Mouse (Mus musculus): Measurements from ENCODE around the gene Ctrb1.
"Not testable (repeated sequence)": the region's sequence is repeated elsewhere in the genome, so short reads cannot be mapped to it uniquely, and the experiment has no call there.

Ctrb1 gene

GRCm38 (mm10) chr8:111681153-111681552, 9.7 kb downstream of the Ctrb1 start:
- no peak for DNase-seq (ENCODE audit: low spot score)

- DNase-seq (ENCODE audit: low spot score): peak; percentile 36
Measured at GRCm38 (mm10) chr8:111680423-111681028, 10.3 kb downstream of the Ctrb1 start.

DNA sequence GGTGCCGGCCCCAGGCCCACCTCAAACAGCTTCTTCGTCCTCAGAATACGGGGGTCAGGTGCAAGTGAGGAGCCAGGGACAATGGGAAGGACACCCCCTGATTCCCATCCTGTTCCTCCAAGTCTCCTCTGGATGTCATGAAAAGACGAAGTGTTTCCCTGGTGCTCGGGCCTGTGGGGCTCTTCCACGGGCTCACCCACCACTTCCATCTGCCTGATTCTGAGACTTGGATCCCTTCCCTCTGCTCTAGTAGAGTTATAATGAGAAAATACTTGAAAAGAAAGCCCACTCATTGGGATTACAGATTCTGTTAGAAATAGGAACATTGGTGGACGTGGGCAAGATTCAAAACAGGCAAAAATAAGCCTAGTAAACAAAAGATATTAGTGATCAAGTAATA, 12.0 kb downstream of the Ctrb1 start:
- DNase-seq (ENCODE audit: low spot score): no peak

GRCm38 (mm10) chr8:111678111-111678510, 12.7 kb downstream of the Ctrb1 start:
- DNase-seq (ENCODE audit: low spot score): peak; percentile 86

GRCm38 (mm10) chr8:111676237-111676636, 14.6 kb downstream of the Ctrb1 start:
- no peak for DNase-seq (ENCODE audit: low spot score)

DNA sequence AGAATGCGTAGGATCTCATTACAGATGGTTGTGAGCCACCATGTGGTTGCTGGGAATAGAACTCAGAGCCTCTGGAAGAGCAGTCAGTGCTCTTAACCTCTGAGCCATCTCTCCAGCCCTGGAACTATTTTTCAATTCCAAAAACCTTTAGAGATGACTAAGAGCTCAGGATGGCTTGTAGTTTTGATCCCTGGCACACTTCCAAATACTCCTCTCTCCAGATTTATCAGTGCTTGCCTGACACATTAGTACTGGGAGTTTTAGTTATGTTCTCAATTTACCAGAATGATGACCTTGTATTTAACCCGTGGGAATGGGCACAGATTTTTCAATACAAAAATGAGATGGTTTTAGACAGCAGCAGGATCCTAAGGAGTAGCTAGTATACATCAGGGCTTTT, 24.1 kb downstream of the Ctrb1 start:
- DNase-seq (ENCODE audit: low spot score): no peak

DNA sequence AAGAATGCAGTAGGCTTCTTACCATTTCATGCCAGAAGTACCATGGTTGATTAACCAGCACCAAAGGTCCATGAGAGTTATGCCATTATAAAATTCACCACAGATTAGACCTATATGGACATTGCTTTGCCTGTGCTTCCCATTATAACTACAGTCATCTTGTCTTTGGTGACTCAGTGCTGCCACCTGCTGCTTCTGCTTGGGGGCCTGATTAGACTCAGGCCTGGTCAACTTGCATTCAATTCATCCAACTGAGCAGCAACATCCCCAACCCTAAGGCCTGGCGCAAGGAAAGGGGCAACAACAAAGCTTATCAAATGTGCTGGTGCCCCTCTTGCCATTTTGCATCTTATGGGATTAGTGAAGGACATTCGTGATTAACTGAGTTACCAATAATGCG, 28.3 kb downstream of the Ctrb1 start:
- peak; percentile 74 for DNase-seq (ENCODE audit: low spot score)

- DNase-seq (ENCODE audit: low spot score): no peak
Measured at GRCm38 (mm10) chr8:111658819-111659423, 31.9 kb downstream of the Ctrb1 start.

DNA sequence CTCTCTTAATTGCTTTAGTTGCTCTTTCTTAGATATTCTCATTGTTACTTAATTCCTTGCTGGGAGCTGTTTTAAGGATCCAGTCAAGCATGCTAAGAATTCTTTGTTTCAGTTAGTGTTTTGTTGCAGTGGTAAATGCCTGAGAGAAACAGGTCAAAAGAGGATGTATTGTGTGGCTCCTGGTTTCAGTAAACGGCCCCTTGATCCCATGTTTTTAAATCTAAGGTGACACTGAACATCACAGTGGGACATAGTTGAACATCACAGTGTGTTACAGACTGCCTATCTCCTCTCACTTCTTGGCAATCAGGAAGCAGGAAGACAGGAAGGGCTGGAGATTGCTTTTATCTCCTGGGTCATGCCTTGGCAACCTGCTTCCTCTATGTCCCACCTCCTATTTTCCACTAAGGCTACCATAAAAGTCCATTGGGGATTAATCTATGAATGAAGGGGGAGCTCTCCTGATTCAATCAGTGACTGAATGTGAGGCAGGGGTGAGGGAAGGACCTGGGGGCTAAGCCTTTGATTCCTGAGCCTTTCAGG, 33.4 kb downstream of the Ctrb1 start:
- no peak for DNase-seq (ENCODE audit: low spot score)

GRCm38 (mm10) chr8:111653524-111653923, 37.3 kb downstream of the Ctrb1 start:
- DNase-seq (ENCODE audit: low spot score): no peak

GRCm38 (mm10) chr8:111650651-111651050, 40.2 kb downstream of the Ctrb1 start:
- no peak for DNase-seq (ENCODE audit: low spot score)

DNA sequence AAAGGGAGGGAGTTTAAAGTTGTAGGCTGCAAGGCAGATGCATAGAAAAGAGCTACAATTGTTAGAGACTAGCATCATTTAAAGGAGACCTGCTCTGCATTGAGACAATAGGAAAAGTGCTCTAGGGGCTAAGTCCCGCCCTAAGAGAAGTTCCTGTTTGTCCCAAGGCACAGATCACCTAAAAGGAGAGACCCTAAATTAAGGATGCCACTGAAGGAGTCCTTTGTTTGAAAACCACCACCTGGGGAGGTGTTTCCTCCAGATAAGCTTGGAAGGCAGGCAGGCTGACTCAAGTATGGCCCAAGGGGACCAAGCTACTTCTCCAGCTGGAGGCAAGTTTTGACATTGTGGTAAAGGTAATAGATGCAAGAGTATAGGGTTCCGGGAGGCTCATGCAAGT, 42.0 kb downstream of the Ctrb1 start:
- no peak for DNase-seq (ENCODE audit: low spot score)

DNA sequence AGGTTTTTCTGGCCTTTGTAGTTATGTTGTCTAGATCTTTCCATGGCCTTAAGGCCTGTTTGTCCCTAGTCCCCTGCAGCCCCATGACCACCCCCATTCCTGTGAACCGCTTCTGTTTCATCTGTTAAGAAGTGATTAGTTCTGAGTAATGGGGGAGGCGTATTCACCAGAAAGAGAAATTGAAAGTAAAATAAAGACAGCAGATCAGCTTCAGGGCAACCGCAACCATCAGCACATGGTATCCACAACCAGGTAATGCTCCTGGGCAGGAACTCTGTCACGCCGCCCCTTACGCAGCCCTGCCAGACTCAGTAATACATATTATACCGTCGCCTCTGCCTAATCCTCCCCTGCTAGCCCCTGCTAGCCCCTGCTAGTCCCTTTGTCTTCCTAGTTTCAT, 45.1 kb downstream of the Ctrb1 start:
- no peak for DNase-seq (ENCODE audit: low spot score)

DNA sequence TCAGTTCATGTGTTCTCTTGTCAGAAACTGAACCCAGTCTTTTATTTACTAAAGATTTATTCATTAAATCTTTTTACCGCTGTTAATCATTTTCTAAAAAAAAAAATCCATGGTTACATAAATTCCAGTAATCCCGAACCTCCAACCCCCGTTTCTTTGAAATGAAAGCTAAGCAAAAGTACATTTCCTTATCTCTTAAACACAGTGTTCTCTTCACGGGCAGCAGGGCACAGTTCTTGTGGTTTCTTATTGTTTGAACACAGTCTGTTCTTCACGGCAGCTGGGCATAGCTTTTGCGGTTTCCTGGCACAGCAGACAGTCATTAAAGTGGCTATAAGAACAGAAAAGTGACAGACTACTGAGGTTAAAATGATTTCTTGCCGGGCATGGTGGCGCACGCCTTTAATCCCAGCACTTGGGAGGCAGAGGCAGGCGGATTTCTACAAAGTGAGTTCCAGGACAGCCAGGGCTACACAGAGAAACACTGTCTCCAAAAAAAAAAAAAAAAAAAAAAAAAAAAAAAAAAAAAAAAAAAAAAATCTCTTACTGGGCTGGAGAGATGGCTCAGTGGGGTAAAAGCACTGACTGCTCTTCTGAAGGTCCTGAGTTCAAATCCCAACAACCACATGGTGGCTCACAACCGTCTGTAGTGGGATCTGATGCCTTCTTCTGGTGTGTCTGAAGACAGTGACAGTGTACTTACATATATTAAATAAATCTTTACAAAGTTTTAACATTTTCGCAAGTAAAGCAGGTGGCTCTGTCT, 46.3 kb downstream of the Ctrb1 start:
- DNase-seq (ENCODE audit: low spot score): not testable (repeated sequence)

DNA sequence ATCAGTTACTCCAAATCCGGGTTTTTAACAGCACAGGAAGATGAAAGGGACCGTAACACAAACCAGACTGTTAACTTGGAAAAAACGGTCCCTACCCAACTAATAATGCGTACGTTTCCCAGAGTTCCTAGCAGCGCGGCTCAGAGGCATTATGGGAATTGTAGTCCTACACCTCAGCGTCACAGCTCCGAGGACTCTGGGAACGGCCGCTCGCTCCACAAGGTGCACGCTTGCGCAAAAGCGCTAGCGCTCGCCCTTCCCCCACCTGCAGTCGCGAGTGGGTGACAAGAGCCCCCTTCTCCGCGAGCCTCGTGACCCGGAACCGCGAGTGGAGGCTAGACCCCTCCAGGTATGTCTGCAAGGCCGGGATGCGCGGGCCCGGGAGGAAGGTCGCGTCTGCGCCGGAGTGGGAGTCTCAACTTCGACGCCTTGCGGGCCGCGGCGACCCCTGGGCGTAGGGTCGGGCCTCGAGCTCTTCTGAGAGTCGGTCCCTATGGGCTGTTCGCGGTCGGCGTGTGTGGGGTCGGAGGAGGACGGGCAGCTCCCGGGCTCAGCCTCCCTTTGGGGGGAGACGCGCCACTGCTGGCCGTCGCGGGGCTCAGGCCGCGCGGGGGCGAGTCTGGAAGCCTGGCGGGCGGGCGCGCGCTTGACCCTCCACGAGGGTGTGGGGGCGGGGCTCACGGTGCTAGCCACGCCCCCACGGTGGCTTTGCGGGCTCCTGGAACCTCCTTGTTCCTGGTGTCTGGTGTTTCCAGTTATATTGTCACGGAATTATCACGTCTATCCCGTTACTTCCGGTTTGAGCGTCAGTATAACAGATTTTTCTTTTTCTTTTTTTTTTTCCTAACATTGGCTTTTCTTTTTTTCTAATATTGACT, 47.3 kb downstream of the Ctrb1 start, which contains the start of gene Zfp1:
Zfp1 (plus strand) TSS at position 138 of the 878 bp plus-strand sequence.
- peak; percentile 97 for DNase-seq (ENCODE audit: low spot score)

- DNase-seq (ENCODE audit: low spot score): no peak
Measured at GRCm38 (mm10) chr8:111642939-111643263, 47.9 kb downstream of the Ctrb1 start.

DNA sequence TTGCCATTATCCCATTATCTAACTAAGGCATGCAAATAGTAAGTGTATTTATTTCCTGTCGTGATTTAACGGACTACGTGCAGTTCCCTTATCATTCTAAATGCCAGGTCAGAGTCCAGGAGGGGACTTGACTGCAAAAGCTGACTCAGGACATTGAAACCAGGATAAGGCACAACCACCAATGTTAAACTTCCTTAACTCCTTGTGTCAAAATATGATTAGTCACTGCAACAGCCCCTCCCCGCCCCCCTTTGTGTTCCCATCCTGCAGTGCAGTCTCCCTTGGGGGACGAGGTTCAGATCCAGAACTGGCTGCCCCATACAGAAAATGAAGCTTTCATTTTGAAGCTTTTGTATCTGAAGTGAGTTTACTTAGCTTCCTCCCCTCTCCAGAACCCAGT, 48.3 kb downstream of the Ctrb1 start:
- DNase-seq (ENCODE audit: low spot score): no peak

DNA sequence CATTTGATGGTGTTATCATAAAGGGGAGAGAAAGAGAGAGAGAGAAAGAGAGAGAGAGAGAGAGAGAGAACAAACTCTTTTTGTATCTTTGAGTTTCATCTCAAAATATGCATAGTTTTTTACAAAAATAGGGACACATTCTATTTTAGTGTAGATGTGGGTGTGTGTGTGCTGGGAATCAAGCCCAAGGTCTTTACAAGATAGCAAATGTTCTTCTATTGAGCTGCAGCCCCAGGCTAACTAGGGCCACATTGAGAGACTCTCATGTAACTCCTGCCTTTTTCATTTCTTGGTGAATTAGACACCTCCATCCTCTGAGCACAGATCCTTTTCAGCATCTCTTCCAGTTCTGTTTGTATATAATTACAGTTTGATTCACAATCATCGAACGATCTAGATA, 49.7 kb downstream of the Ctrb1 start:
- DNase-seq (ENCODE audit: low spot score): no peak

DNA sequence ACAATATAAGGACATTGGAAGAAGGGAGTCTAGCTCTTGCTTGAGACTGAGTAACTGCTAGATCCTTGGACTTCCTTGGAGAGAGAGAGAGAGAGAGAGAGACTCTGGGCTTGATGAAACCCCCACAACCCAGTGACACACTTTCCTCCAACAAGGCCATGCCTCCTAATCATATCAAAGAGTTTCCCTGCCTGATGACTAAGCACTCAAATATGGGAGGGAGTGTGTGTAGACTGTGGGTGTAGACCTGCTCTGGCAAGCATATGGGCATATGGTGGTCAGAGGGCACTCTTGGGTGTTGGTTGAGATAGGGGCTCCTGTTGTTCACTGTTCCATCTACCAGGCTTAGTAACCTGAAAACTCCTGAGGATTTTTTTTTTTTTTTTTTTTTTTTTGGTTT, 52.7 kb downstream of the Ctrb1 start:
- no peak for DNase-seq (ENCODE audit: low spot score)

Measured in embryo, embryonic 10.5 days (tissue).